Mouse (Mus musculus) lung, postnatal 0 days (tissue): ENCODE results near the gene Mgat5.

Experiments
- CTCF ChIP-seq: IDR thresholded peaks from 2 replicates; pipeline ENCODE4 v1.5.1; 2016; ENCODE audit warnings: antibody characterized with exemption, mild to moderate bottlenecking
- EP300 ChIP-seq: IDR thresholded peaks from 2 replicates; pipeline ENCODE4 v1.6.1; 2016; ENCODE audit warnings: antibody characterized with exemption, mild to moderate bottlenecking, control low read depth

DNA sequence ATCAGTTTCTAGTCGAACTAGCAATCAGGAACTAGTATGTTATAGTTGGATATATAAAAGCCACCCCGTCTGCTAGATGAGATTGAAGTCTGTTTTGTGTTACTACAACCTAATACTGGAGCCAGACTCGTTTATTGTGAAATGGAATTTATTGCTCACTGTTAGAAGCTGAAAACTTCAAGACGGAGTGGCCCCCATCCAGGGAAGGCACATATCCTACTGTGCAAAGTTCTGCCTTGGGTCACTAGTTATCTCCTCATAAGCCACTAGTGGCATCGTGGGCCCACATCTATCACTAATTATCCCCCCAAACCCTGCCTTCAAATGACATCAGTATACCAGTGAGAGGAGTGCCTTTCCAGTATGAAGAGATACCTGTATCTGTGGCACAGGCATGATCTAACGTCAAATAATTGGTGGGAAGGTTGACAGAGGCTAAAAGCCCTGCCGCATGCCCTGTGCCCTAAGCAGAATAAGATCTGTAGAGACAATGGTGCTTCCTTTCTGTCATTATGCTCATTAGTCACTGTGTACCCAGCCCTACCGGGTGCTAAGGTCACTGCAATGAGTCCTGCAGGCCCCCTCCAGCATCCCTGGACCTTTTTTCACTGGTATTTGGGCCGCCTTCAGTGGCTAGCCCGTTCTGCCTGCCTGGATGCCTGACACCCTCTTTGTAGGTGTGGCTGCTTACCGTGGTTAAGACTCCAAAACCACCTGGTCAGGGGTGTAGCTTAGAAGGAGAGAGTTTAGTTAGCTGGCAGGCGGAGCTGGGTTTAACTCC, 191.9 kb downstream of the Mgat5 start:
- TF ChIP-seq CTCF (no peak), EP300 (no peak)
